Mouse (Mus musculus): ENCODE data around the gene Lsm4. TPM values are rescaled to one million over a fixed set of nuclear protein-coding genes. Genes with fewer than 3 reads are reported as not detected.

The Lsm4 gene
- total and polyA plus RNA-seq, 2 experiments, result 30.8 to 51.8 TPM

GRCm38 (mm10) chr8:70696946-70697345 lies 23.9 kb downstream of the Lsm4 start:
- Histone ChIP-seq H3K27me3 (ENCODE audit: control insufficient read depth, insufficient read depth, low read length) (no peaks in the 10 kb centered on the region), H3K4me3 (ENCODE audit: insufficient read depth, low read depth, low read length) (no peak overlapping the region), H3K27ac (replicated peaks; ENCODE audit: insufficient read depth, low read depth, low read length) (peak overlapping the region; percentile 66), H3K9ac (ENCODE audit: low read depth, low read length) (peak overlapping the region; percentile 80; the same call in 1 of the 2 replicates), H3K79me2 (ENCODE audit: control insufficient read depth, insufficient read depth, low read length) (peaks cover 9% of the 10 kb centered on the region; the same call in 1 of the 2 replicates), H3K4me1 (ENCODE audit: control insufficient read depth, insufficient read depth, low read length) (peaks cover 16% of the 10 kb centered on the region), H3K36me3 (ENCODE audit: control insufficient read depth, insufficient read depth, low read length) (no peaks in the 10 kb centered on the region)
- DNase-seq (ENCODE audit: extremely low read depth, low read depth, low spot score), result no peak
- WGBS, result 79% methylated on average over 4 of the region's 4 CpGs
- no peak for TF ChIP-seq CTCF (IDR thresholded peaks at IDR 0.05; ENCODE audit: low read depth, low read length)
- TF ChIP-seq POLR2A (IDR thresholded peaks at IDR 0.05; ENCODE audit: extremely low read depth, insufficient read depth, low read length), result no peak

GRCm38 (mm10) chr8:70697366-70698250 lies 24.6 kb downstream of the Lsm4 start:
- Histone ChIP-seq H3K27me3 (ENCODE audit: control insufficient read depth, insufficient read depth, low read length) (no peaks in the 10 kb centered on the region), H3K36me3 (ENCODE audit: control insufficient read depth, insufficient read depth, low read length) (no peaks in the 10 kb centered on the region), H3K4me3 (ENCODE audit: insufficient read depth, low read depth, low read length) (peak overlapping the region; percentile 55), H3K27ac (replicated peaks; ENCODE audit: insufficient read depth, low read depth, low read length) (peak overlapping the region; percentile 96), H3K9ac (ENCODE audit: low read depth, low read length) (peak overlapping the region; percentile 75), H3K79me2 (ENCODE audit: control insufficient read depth, insufficient read depth, low read length) (peaks cover 9% of the 10 kb centered on the region; the same call in 1 of the 2 replicates), H3K4me1 (ENCODE audit: control insufficient read depth, insufficient read depth, low read length) (peaks cover 14% of the 10 kb centered on the region)
- WGBS, result 65% methylated on average over 12 of the region's 12 CpGs
- TF ChIP-seq POLR2A (IDR thresholded peaks at IDR 0.05; ENCODE audit: extremely low read depth, insufficient read depth, low read length) (no peak), CTCF (IDR thresholded peaks at IDR 0.05; ENCODE audit: low read depth, low read length) (no peak)
- DNase-seq (ENCODE audit: extremely low read depth, low read depth, low spot score), result no peak

- Histone ChIP-seq H3K4me3 (ENCODE audit: insufficient read depth, low read depth, low read length) (peak within 1 kb of the TSS; percentile 73), H3K27ac (replicated peaks; ENCODE audit: insufficient read depth, low read depth, low read length) (peak within 1 kb of the TSS; percentile 96), H3K36me3 (ENCODE audit: control insufficient read depth, insufficient read depth, low read length) (no peaks in the 10 kb centered on the region), H3K79me2 (ENCODE audit: control insufficient read depth, insufficient read depth, low read length) (peaks cover 9% of the 10 kb centered on the region; the same call in 1 of the 2 replicates), H3K9ac (ENCODE audit: low read depth, low read length) (peak within 1 kb of the TSS; percentile 90), H3K27me3 (ENCODE audit: control insufficient read depth, insufficient read depth, low read length) (no peaks in the 10 kb centered on the region), H3K4me1 (ENCODE audit: control insufficient read depth, insufficient read depth, low read length) (peaks cover 14% of the 10 kb centered on the region)
- peak; percentile 88 for DNase-seq (ENCODE audit: extremely low read depth, low read depth, low spot score)
- under 1% methylated on average over 64 of the region's 69 CpGs for WGBS
- TF ChIP-seq CTCF (IDR thresholded peaks at IDR 0.05; ENCODE audit: low read depth, low read length) (no peak), POLR2A (IDR thresholded peaks at IDR 0.05; ENCODE audit: extremely low read depth, insufficient read depth, low read length) (peak; percentile 99)
Observed at GRCm38 (mm10) chr8:70698310-70699109, 25.5 kb downstream of the Lsm4 start, which contains the start of gene Jund. Jund (plus strand) TSS chr8:70698949.

DNA sequence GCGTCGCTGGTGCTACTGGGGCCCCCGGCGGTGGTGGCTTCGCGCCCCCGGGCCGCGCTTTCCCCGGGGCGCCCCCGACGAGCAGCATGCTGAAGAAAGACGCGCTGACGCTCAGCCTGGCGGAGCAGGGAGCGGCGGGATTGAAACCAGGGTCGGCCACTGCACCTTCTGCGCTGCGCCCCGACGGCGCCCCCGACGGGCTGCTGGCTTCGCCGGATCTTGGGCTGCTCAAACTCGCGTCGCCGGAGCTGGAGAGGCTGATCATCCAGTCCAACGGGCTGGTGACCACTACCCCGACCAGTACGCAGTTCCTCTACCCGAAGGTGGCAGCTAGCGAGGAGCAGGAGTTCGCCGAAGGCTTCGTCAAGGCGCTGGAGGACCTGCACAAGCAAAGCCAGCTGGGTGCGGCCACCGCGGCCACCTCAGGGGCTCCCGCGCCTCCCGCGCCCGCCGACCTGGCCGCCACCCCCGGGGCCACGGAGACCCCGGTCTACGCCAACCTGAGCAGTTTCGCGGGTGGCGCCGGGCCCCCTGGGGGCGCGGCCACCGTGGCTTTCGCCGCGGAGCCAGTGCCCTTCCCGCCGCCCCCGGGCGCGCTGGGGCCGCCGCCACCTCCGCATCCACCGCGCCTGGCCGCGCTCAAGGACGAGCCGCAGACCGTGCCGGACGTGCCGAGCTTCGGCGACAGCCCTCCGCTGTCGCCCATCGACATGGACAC lies 26.2 kb downstream of the Lsm4 start:
- Histone ChIP-seq H3K27ac (replicated peaks; ENCODE audit: insufficient read depth, low read depth, low read length) (peak overlapping the region; percentile 90), H3K36me3 (ENCODE audit: control insufficient read depth, insufficient read depth, low read length) (no peaks in the 10 kb centered on the region), H3K4me1 (ENCODE audit: control insufficient read depth, insufficient read depth, low read length) (peaks cover 14% of the 10 kb centered on the region), H3K9ac (ENCODE audit: low read depth, low read length) (peak overlapping the region; percentile 90), H3K4me3 (ENCODE audit: insufficient read depth, low read depth, low read length) (peak overlapping the region; percentile 73), H3K79me2 (ENCODE audit: control insufficient read depth, insufficient read depth, low read length) (peaks cover 9% of the 10 kb centered on the region; the same call in 1 of the 2 replicates), H3K27me3 (ENCODE audit: control insufficient read depth, insufficient read depth, low read length) (no peaks in the 10 kb centered on the region)
- 1% methylated on average over 85 of the region's 89 CpGs for WGBS
- TF ChIP-seq CTCF (IDR thresholded peaks at IDR 0.05; ENCODE audit: low read depth, low read length) (no peak), POLR2A (IDR thresholded peaks at IDR 0.05; ENCODE audit: extremely low read depth, insufficient read depth, low read length) (no peak)
- no peak for DNase-seq (ENCODE audit: extremely low read depth, low read depth, low spot score)

- TF ChIP-seq POLR2A (IDR thresholded peaks at IDR 0.05; ENCODE audit: extremely low read depth, insufficient read depth, low read length) (peak; percentile 74), CTCF (IDR thresholded peaks at IDR 0.05; ENCODE audit: low read depth, low read length) (no peak)
- H3K4me3 ChIP-seq (ENCODE audit: insufficient read depth, low read depth, low read length), result peak overlapping the region; percentile 73
- H3K4me1 ChIP-seq (ENCODE audit: control insufficient read depth, insufficient read depth, low read length), result peaks cover 14% of the 10 kb centered on the region
- H3K27me3 ChIP-seq (ENCODE audit: control insufficient read depth, insufficient read depth, low read length), result no peaks in the 10 kb centered on the region
- H3K27ac ChIP-seq (replicated peaks; ENCODE audit: insufficient read depth, low read depth, low read length), result peak overlapping the region; percentile 90
- H3K9ac ChIP-seq (ENCODE audit: low read depth, low read length), result peak overlapping the region; percentile 90
- under 1% methylated on average over 59 of the region's 59 CpGs for WGBS
- peaks cover 9% of the 10 kb centered on the region; the same call in 1 of the 2 replicates for H3K79me2 ChIP-seq (ENCODE audit: control insufficient read depth, insufficient read depth, low read length)
- no peaks in the 10 kb centered on the region for H3K36me3 ChIP-seq (ENCODE audit: control insufficient read depth, insufficient read depth, low read length)
- DNase-seq (ENCODE audit: extremely low read depth, low read depth, low spot score), result no peak
Observed at GRCm38 (mm10) chr8:70699834-70700554, 26.9 kb downstream of the Lsm4 start.

Data from liver, adult 2 months (tissue).